Mouse (Mus musculus) cerebellum, adult (tissue): Measurements from ENCODE around the gene Drap1.

Experiments
- ATAC-seq: cut with Nextera tagmentation; 2 replicates; pipeline ENCODE4 v1.9.2; 2017; ENCODE audit warnings: mild to moderate bottlenecking, moderate library complexity, mixed read lengths; ENCODE audit not compliant: insufficient number of reproducible peaks, low FRiP score, low TSS enrichment

Drap1 gene

GRCm38 (mm10) chr19:5424782-5425741 is at the start of gene Drap1, which contains the start of gene AI837181:
Gene Drap1 (minus strand): TSS chr19:5424979.
Gene AI837181 (plus strand): TSS chr19:5425144.
- ATAC-seq, result peak; percentile 63

- ATAC-seq, result no peak
These were observed 48.9 kb upstream of the Drap1 start, which contains the start of gene Efemp2 for GRCm38 (mm10) chr19:5473720-5474119. Gene Efemp2 (plus strand): TSS chr19:5473954.

GRCm38 (mm10) chr19:5472857-5473256 is 48.1 kb upstream of the Drap1 start:
- ATAC-seq, result no peak

DNA sequence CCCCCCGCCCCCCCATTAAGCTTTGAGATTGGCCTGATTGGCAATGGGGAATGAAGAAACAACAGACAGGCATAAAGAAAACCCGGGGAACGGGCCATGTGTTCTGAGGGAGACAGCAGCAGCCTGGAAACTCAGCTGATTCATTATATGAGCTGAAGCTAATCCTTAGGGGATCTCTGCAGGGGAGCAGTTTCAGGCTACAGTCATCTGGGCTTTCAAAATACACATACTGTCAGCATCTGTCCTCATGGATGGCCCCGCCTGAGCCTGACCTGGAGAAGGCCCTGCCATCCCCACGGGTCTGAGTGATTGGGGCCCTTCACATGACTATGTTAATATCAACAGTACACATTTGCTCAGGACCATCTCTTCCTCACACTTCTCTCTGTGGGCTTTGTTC is 47.1 kb upstream of the Drap1 start:
- ATAC-seq, result no peak

DNA sequence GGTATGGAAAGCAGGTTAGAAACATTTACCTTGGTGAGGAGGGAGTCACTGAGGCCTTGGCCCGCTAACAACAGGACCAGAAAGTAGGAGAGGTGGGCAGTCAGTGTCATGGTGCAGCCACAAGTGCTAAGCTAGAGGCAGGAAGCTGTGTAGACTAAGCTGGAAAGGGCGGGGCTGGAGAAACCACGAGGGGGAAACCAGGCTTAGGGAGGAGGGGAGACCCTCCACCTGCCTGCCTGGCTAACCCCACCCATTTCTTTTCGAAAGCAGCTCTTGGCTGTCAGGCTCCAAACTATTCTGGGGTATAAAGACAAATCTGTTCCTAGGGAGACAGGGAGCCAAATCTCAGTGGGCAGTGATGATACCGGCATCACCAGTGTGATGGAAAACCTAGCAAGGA is 43.6 kb upstream of the Drap1 start, which contains the start of gene Ctsw:
Gene Ctsw (minus strand): TSS at position 134 of the 400 bp plus-strand sequence.
- no peak for ATAC-seq

- no peak for ATAC-seq
These were observed 42.2 kb upstream of the Drap1 start for GRCm38 (mm10) chr19:5466916-5467500.

DNA sequence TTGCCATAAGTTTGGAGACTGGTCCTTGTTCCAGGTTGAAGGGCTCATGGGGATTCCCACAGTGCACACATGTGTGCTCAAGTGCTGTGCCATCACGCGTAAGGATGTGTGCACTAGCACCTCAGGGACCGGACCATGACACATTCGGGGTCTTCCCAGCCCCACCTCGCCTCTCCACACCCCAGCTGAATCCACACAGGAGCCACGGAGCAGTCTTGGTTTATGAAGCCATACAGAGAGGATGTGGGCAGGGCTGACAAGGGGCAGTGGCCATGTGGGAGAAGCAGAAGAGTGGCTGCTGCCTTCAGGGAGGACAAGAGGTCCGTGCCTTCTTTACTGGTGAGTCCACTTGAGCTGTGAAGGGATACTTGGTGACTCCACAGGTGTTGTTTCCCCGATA is 40.3 kb upstream of the Drap1 start:
- no peak for ATAC-seq

GRCm38 (mm10) chr19:5463791-5464562 is 39.2 kb upstream of the Drap1 start:
- ATAC-seq, result no peak

DNA sequence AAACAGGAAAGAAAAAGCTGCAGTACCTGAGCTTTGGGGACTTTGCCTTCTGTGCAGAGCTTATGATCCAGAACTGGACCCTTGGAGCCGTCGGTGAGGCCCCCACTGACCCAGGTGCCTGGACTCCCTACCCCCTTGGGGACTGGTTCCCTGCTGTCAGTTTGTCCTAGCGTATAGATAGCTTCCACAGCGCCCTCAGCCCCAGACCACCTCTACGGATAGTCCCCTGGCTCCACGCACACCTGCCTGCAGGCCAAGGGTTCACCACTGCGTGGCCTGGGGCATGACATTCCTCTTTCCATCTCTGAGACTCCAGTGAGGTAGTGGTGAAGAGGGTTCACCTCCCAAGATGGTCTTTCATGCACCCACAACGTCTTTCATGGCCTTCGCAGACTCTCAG is 38.4 kb upstream of the Drap1 start:
- no peak for ATAC-seq

DNA sequence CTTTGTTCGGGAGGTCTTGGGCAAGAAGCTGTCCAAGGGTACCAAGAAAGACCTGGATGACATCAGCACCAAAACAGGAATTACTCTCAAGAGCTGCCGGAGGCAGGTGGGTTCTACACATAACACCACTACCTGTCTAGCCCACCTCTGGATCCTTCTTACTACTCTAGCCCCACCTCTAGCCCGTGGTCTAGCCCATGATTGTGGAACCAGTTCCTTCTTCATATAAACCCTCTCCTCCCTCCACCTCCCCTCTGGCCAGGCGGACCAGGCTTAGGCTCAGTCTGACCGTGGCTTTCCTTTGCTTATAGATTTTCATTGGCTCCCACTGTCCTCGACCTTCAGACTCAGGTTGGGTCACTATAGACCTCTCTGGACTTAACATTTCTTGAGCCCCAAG is 36.6 kb upstream of the Drap1 start:
- no peak for ATAC-seq

DNA sequence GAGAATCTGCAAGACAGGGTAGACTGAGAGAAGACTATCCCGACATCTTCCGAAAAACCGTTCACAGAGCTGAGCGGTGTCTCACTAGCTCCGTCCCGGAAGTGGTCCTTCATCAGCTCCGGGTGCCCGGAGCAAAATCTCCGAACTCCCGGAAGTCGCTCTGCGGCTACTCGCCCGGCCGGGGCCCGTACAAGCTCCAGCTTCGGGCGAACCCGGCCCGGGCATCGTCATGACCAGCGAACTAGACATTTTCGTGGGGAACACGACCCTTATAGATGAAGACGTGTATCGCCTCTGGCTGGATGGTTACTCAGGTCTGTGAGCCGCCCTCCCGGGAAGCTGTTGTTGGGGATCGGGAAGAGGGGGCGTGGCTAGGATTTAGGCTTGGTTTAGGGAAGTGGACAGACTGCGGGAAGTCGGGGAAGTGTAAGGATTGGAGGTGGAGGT is 35.7 kb upstream of the Drap1 start, which contains the start of gene Fibp:
Gene Fibp (plus strand): TSS at position 151 of the 447 bp plus-strand sequence.
- peak; percentile 21; the same call in 1 of the 2 replicates for ATAC-seq

DNA sequence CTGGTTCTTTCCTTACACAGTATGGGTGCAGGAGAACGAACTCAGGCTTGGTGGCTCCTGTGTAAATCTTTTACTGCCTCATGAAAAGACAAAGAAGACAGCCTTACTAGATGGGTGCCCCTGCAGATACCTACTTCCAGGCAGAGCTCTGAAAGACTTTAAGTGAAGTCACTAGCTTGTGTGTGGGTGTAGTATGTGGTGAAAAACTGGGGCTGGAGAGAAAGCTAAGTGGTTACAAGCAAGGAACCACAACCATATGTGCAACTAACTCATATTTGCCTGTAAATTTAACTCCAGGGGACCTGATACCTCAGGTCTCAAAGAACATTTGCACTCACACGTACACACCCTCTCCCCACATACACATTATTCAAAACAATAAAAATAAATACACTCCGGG is 35.1 kb upstream of the Drap1 start:
- no peak for ATAC-seq

- no peak for ATAC-seq
These were observed 34.2 kb upstream of the Drap1 start for GRCm38 (mm10) chr19:5459019-5459418.

GRCm38 (mm10) chr19:5457746-5458442 is 33.1 kb upstream of the Drap1 start, which contains the start of gene Ccdc85b:
Gene Ccdc85b (minus strand): TSS chr19:5457894.
- no peak for ATAC-seq

GRCm38 (mm10) chr19:5456922-5457745 is 32.4 kb upstream of the Drap1 start:
- ATAC-seq, result peak; percentile 84

- ATAC-seq, result no peak
These were observed 31.6 kb upstream of the Drap1 start for GRCm38 (mm10) chr19:5456241-5456921.

GRCm38 (mm10) chr19:5455568-5455967 is 30.8 kb upstream of the Drap1 start:
- no peak for ATAC-seq

DNA sequence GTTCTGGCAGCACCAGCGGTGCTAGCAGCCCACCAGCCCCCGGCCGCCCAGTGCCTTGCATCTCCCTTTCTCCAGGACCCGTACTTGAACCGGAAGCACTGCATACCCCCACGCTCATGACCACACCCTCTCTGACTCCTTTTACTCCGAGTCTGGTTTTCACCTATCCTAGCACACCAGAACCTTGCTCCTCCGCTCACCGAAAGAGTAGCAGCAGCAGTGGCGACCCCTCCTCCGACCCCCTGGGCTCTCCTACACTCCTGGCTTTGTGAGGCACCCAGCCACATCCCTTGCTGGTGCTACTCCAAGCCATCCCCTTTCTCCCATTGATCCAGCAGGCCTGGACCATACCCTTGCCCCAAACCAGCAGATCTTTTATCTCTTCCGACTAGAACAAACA is 30.3 kb upstream of the Drap1 start:
- no peak for ATAC-seq
